Mouse (Mus musculus): Measurements from ENCODE around the gene Vps29. TPM values are rescaled to one million over a fixed set of nuclear protein-coding genes. Genes with fewer than 3 reads are reported as not detected.

The Vps29 gene
- polyA plus RNA-seq, 1 experiment from 2014 or later: 193 TPM

- Histone ChIP-seq H3K4me3 (ENCODE audit: low read depth, low read length) (peak within 1 kb of the TSS; percentile 70), H3K9ac (replicated peaks; ENCODE audit: low read depth) (peak within 1 kb of the TSS; percentile 83), H3K27me3 (replicated peaks; ENCODE audit: insufficient read depth, low read length) (no peaks in the 10 kb centered on the region), H3K4me2 (replicated peaks; ENCODE audit: low read depth, low read length) (peak within 1 kb of the TSS; percentile 70), H3K9me3 (ENCODE audit: low read length) (no peaks in the 10 kb centered on the region), H3K27ac (ENCODE audit: low read length) (peak within 1 kb of the TSS; percentile 77), H3K4me1 (ENCODE audit: insufficient read depth, low read depth, low read length) (peaks cover 3% of the 10 kb centered on the region; the same call in 1 of the 2 replicates), H3K36me3 (ENCODE audit: insufficient read depth, low read length) (no peaks in the 10 kb centered on the region)
- WGBS: 2% methylated on average over 39 of the region's 39 CpGs
- TF ChIP-seq EP300 (IDR thresholded peaks at IDR 0.05) (peak; percentile 24; the same call in 1 of the 2 replicates), CTCF (IDR thresholded peaks at IDR 0.05) (peak; percentile 92)
- peak; percentile 93 for ATAC-seq
- peak; percentile 94 for DNase-seq (ENCODE audit: low spot score)
Measured at GRCm38 (mm10) chr5:122391786-122392180, 37.6 kb downstream of the Vps29 start, which contains the start of gene Arpc3. Arpc3 (plus strand) TSS chr5:122391878.

- Histone ChIP-seq H3K36me3 (ENCODE audit: insufficient read depth, low read length) (0 out of 2 replicates have a peak, but pooled peaks cover 3% of the 10 kb centered on the region), H3K9ac (replicated peaks; ENCODE audit: low read depth) (peak overlapping the region; percentile 83), H3K27me3 (replicated peaks; ENCODE audit: insufficient read depth, low read length) (no peaks in the 10 kb centered on the region), H3K27ac (ENCODE audit: low read length) (peak overlapping the region; percentile 77), H3K9me3 (ENCODE audit: low read length) (no peaks in the 10 kb centered on the region), H3K4me1 (ENCODE audit: insufficient read depth, low read depth, low read length) (peaks cover 3% of the 10 kb centered on the region; the same call in 1 of the 2 replicates), H3K4me2 (replicated peaks; ENCODE audit: low read depth, low read length) (peak overlapping the region; percentile 70), H3K4me3 (ENCODE audit: low read depth, low read length) (peak overlapping the region; percentile 70)
- DNase-seq (ENCODE audit: low spot score) (peak; percentile 28), ATAC-seq (peak; percentile 10)
- TF ChIP-seq EP300 (IDR thresholded peaks at IDR 0.05) (no peak), CTCF (IDR thresholded peaks at IDR 0.05) (no peak)
- 9% methylated on average over 19 of the region's 19 CpGs for WGBS
Measured at GRCm38 (mm10) chr5:122392227-122393004, 38.2 kb downstream of the Vps29 start.

- WGBS: 58% methylated on average over 2 of the region's 2 CpGs
- Histone ChIP-seq H3K4me2 (replicated peaks; ENCODE audit: low read depth, low read length) (no peak overlapping the region), H3K27ac (ENCODE audit: low read length) (no peak overlapping the region), H3K4me3 (ENCODE audit: low read depth, low read length) (no peak overlapping the region), H3K4me1 (ENCODE audit: insufficient read depth, low read depth, low read length) (peaks cover 3% of the 10 kb centered on the region; the same call in 1 of the 2 replicates), H3K27me3 (replicated peaks; ENCODE audit: insufficient read depth, low read length) (no peaks in the 10 kb centered on the region), H3K9me3 (ENCODE audit: low read length) (no peaks in the 10 kb centered on the region), H3K9ac (replicated peaks; ENCODE audit: low read depth) (no peak overlapping the region), H3K36me3 (ENCODE audit: insufficient read depth, low read length) (0 out of 2 replicates have a peak, but pooled peaks cover 5% of the 10 kb centered on the region)
- peak; percentile 79 for DNase-seq (ENCODE audit: low spot score)
- ATAC-seq: peak; percentile 34; the same call in 1 of the 2 replicates
- no peak for TF ChIP-seq EP300 (IDR thresholded peaks at IDR 0.05)
- peak; percentile 88 for TF ChIP-seq CTCF (IDR thresholded peaks at IDR 0.05)
Measured at GRCm38 (mm10) chr5:122393887-122394286, 39.7 kb downstream of the Vps29 start.

- Histone ChIP-seq H3K4me1 (ENCODE audit: insufficient read depth, low read depth, low read length) (peaks cover 3% of the 10 kb centered on the region; the same call in 1 of the 2 replicates), H3K4me3 (ENCODE audit: low read depth, low read length) (no peak overlapping the region), H3K36me3 (ENCODE audit: insufficient read depth, low read length) (0 out of 2 replicates have a peak, but pooled peaks cover 5% of the 10 kb centered on the region), H3K27me3 (replicated peaks; ENCODE audit: insufficient read depth, low read length) (no peaks in the 10 kb centered on the region), H3K27ac (ENCODE audit: low read length) (peak overlapping the region; percentile 81), H3K4me2 (replicated peaks; ENCODE audit: low read depth, low read length) (0 out of 2 replicates have a peak overlapping the region, but pooled peaks have one; percentile 8), H3K9me3 (ENCODE audit: low read length) (no peaks in the 10 kb centered on the region), H3K9ac (replicated peaks; ENCODE audit: low read depth) (no peak overlapping the region)
- WGBS: 54% methylated on average over 10 of the region's 10 CpGs
- DNase-seq (ENCODE audit: low spot score) (peak; percentile 82), ATAC-seq (peak; percentile 77)
- TF ChIP-seq EP300 (IDR thresholded peaks at IDR 0.05) (peak; percentile 90), CTCF (IDR thresholded peaks at IDR 0.05) (no peak)
Measured at GRCm38 (mm10) chr5:122396791-122397190, 42.6 kb downstream of the Vps29 start.

- Histone ChIP-seq H3K27me3 (replicated peaks; ENCODE audit: insufficient read depth, low read length) (no peaks in the 10 kb centered on the region), H3K9ac (replicated peaks; ENCODE audit: low read depth) (no peak overlapping the region), H3K9me3 (ENCODE audit: low read length) (no peaks in the 10 kb centered on the region), H3K36me3 (ENCODE audit: insufficient read depth, low read length) (peaks cover 10% of the 10 kb centered on the region; the same call in 1 of the 2 replicates), H3K4me2 (replicated peaks; ENCODE audit: low read depth, low read length) (no peak overlapping the region), H3K4me1 (ENCODE audit: insufficient read depth, low read depth, low read length) (peaks cover 2% of the 10 kb centered on the region; the same call in 1 of the 2 replicates), H3K4me3 (ENCODE audit: low read depth, low read length) (no peak overlapping the region), H3K27ac (ENCODE audit: low read length) (peak overlapping the region; percentile 68)
- DNase-seq (ENCODE audit: low spot score): no peak
- 87% methylated on average over 8 of the region's 8 CpGs for WGBS
- no peak for ATAC-seq
- TF ChIP-seq EP300 (IDR thresholded peaks at IDR 0.05) (no peak), CTCF (IDR thresholded peaks at IDR 0.05) (no peak)
Measured at GRCm38 (mm10) chr5:122397495-122397894, 43.3 kb downstream of the Vps29 start.

- Histone ChIP-seq H3K4me2 (replicated peaks; ENCODE audit: low read depth, low read length) (no peak overlapping the region), H3K9ac (replicated peaks; ENCODE audit: low read depth) (no peak overlapping the region), H3K36me3 (ENCODE audit: insufficient read depth, low read length) (peaks cover 26% of the 10 kb centered on the region), H3K27ac (ENCODE audit: low read length) (no peak overlapping the region), H3K27me3 (replicated peaks; ENCODE audit: insufficient read depth, low read length) (no peaks in the 10 kb centered on the region), H3K9me3 (ENCODE audit: low read length) (no peaks in the 10 kb centered on the region), H3K4me1 (ENCODE audit: insufficient read depth, low read depth, low read length) (no peaks in the 10 kb centered on the region), H3K4me3 (ENCODE audit: low read depth, low read length) (no peak overlapping the region)
- TF ChIP-seq EP300 (IDR thresholded peaks at IDR 0.05): no peak
- TF ChIP-seq CTCF (IDR thresholded peaks at IDR 0.05): no peak
- DNase-seq (ENCODE audit: low spot score) (no peak), ATAC-seq (no peak)
- WGBS: 83% methylated on average over 8 of the region's 8 CpGs
Measured at GRCm38 (mm10) chr5:122399871-122400270, 45.7 kb downstream of the Vps29 start.
